Mouse (Mus musculus) hindbrain, embryonic 16.5 days (tissue): ENCODE results near the gene Plac1. TPM values are rescaled to one million over a fixed set of nuclear protein-coding genes. Genes with fewer than 3 reads are reported as not detected.

ENCODE experiments used
- ATAC-seq: fragments of 200-750 bp; cut with Nextera tagmentation; 2 replicates; pipeline ENCODE4 v1.8.0; 2017; ENCODE audit warnings: moderate TSS enrichment, moderate library complexity
- H3K27ac ChIP-seq: fragments of 300-500 bp; sonication (generic); 2 replicates; pipeline ENCODE4 v1.5.1; 2014; ENCODE audit warnings: low read depth, mild to moderate bottlenecking, control low read depth, low read length, moderate library complexity
- H3K27me3 ChIP-seq: fragments of 300-500 bp; sonication (generic); replicated peaks from 2 replicates; pipeline ENCODE4 v1.6.1; 2014; ENCODE audit warnings: low read length; ENCODE audit not compliant: control insufficient read depth, insufficient read depth
- H3K36me3 ChIP-seq: fragments of 300-500 bp; sonication (generic); 2 replicates; pipeline ENCODE4 v1.6.1; 2014; ENCODE audit warnings: mild to moderate bottlenecking, low read length, moderate library complexity, mixed read lengths; ENCODE audit not compliant: control insufficient read depth, insufficient read depth
- H3K4me1 ChIP-seq: fragments of 300-500 bp; sonication (generic); 2 replicates; pipeline ENCODE4 v1.6.1; 2014; ENCODE audit warnings: low read depth, low read length; ENCODE audit not compliant: control insufficient read depth, insufficient read depth
- H3K4me2 ChIP-seq: fragments of 300-500 bp; sonication (generic); 2 replicates; pipeline ENCODE4 v1.6.1; 2014; ENCODE audit warnings: mild to moderate bottlenecking, low read length, control low read depth, moderate library complexity
- H3K4me3 ChIP-seq: fragments of 300-500 bp; sonication (generic); 2 replicates; pipeline ENCODE4 v1.5.1; 2014; ENCODE audit warnings: mild to moderate bottlenecking, low read length, control low read depth, moderate library complexity
- H3K9ac ChIP-seq: fragments of 300-500 bp; sonication (generic); 2 replicates; pipeline ENCODE4 v1.6.1; 2014; ENCODE audit warnings: low read depth, mild to moderate bottlenecking, control low read depth, low read length, moderate library complexity
- H3K9me3 ChIP-seq: fragments of 300-500 bp; sonication (generic); 2 replicates; pipeline ENCODE4 v1.6.1; 2014; ENCODE audit warnings: mild to moderate bottlenecking, low read length, moderate library complexity; ENCODE audit not compliant: control insufficient read depth
- WGBS: fragments of 180-500 bp; shearing (Covaris S2); extraction: QIAGEN DNeasy Blood & Tissue Kit; methylation state at CpG from one replicate; pipeline ENCODE4 v1.1.7; 2014; 5-methylcytosine and 5-hydroxymethylcytosine counted together
- polyA plus RNA-seq: library from polyadenylated mRNA; unstranded; fragments of >200 nt; fragmentation: Nextera tagmentation; extraction: Ambion mirVana; gene quantifications from 2 replicates; pipeline ENCODE4 v1.2.1, GENCODE M21; 2015

Plac1 gene
- polyA plus RNA-seq, 1 experiment from 2014 or later: not detected

GRCm38 (mm10) chrX:53237971-53238370 lies 1.9 kb downstream of the Plac1 start:
- no peaks in the 10 kb centered on the region for H3K9me3 ChIP-seq
- 19% methylated on average over 2 of the region's 2 CpGs for WGBS
- H3K9ac ChIP-seq: no peak overlapping the region
- H3K4me1 ChIP-seq: no peaks in the 10 kb centered on the region
- no peak for ATAC-seq
- no peak overlapping the region for H3K4me3 ChIP-seq
- H3K27me3 ChIP-seq: no peaks in the 10 kb centered on the region
- H3K4me2 ChIP-seq: no peak overlapping the region
- H3K36me3 ChIP-seq: no peaks in the 10 kb centered on the region
- H3K27ac ChIP-seq: no peak overlapping the region

DNA sequence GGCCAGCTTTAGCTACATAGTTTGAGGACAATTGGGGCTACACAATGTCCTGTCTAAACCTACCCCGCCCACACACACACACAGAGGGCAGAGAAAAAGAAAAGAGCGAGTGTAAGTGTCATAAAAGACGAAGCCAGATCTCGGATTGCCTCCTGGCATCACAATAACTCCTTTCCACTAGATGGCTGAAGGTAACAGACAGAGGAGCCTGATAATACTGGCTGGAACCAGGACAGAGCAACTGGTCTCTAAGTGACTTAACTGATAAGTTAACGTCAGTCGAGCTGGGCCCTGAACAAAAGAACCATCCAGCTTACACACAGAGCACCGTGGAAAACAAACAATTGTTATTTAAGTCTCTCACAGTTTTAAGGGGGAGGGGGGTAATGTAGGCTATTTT lies 3.5 kb downstream of the Plac1 start:
- no peaks in the 10 kb centered on the region for H3K36me3 ChIP-seq
- no peak overlapping the region for H3K9ac ChIP-seq
- no peak for ATAC-seq
- no peak overlapping the region for H3K4me3 ChIP-seq
- H3K4me2 ChIP-seq: no peak overlapping the region
- 52% methylated on average over 7 of the region's 7 CpGs for WGBS
- H3K27me3 ChIP-seq: no peaks in the 10 kb centered on the region
- H3K9me3 ChIP-seq: no peaks in the 10 kb centered on the region
- H3K27ac ChIP-seq: no peak overlapping the region
- no peaks in the 10 kb centered on the region for H3K4me1 ChIP-seq

GRCm38 (mm10) chrX:53233689-53234088 lies 6.2 kb downstream of the Plac1 start:
- 47% methylated on average over 4 of the region's 4 CpGs for WGBS
- Histone ChIP-seq H3K4me3 (no peak overlapping the region), H3K9me3 (no peaks in the 10 kb centered on the region), H3K4me2 (no peak overlapping the region), H3K27me3 (no peaks in the 10 kb centered on the region), H3K4me1 (no peaks in the 10 kb centered on the region), H3K27ac (no peak overlapping the region), H3K9ac (no peak overlapping the region), H3K36me3 (no peaks in the 10 kb centered on the region)
- no peak for ATAC-seq

- Histone ChIP-seq H3K27me3 (no peaks in the 10 kb centered on the region), H3K27ac (no peak overlapping the region), H3K36me3 (no peaks in the 10 kb centered on the region), H3K9ac (peak overlapping the region; percentile 47; the same call in 1 of the 2 replicates), H3K4me1 (no peaks in the 10 kb centered on the region), H3K4me2 (peak overlapping the region; percentile 57), H3K9me3 (no peaks in the 10 kb centered on the region), H3K4me3 (peak overlapping the region; percentile 32)
- WGBS: 23% methylated on average over 13 of the region's 13 CpGs
- peak; percentile 56 for ATAC-seq
Measured at GRCm38 (mm10) chrX:53231965-53232364, 7.9 kb downstream of the Plac1 start.

- H3K4me1 ChIP-seq: no peaks in the 10 kb centered on the region
- H3K36me3 ChIP-seq: no peaks in the 10 kb centered on the region
- no peak for ATAC-seq
- 48% methylated on average over 6 of the region's 6 CpGs for WGBS
- no peaks in the 10 kb centered on the region for H3K27me3 ChIP-seq
- no peaks in the 10 kb centered on the region for H3K9me3 ChIP-seq
- no peak overlapping the region for H3K9ac ChIP-seq
- no peak overlapping the region for H3K27ac ChIP-seq
- H3K4me2 ChIP-seq: no peak overlapping the region
- no peak overlapping the region for H3K4me3 ChIP-seq
Measured at GRCm38 (mm10) chrX:53224353-53224944, 15.5 kb downstream of the Plac1 start.

DNA sequence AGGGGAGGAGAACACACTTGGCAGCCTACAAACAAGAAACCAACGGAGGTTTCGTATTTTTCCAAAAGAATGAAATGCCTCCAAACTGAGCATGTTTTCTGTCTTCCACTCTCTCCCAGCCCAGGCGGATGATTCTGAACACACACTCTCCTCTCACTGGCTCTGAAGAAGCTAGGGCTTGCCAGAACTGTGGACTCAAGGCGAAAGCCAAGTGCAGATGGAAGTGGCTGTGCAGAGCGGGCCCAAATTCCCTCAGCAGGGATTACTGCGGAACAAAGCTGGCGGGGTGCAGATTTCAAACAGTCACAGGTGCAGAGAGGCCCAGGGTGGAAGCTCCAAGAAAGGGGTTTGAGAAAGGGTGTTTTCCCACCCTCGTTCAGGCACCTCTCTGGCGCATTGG lies 19.1 kb downstream of the Plac1 start:
- no peak overlapping the region for H3K27ac ChIP-seq
- no peak overlapping the region for H3K4me2 ChIP-seq
- H3K36me3 ChIP-seq: no peaks in the 10 kb centered on the region
- H3K9ac ChIP-seq: no peak overlapping the region
- no peak overlapping the region for H3K4me3 ChIP-seq
- no peaks in the 10 kb centered on the region for H3K4me1 ChIP-seq
- ATAC-seq: no peak
- H3K27me3 ChIP-seq: no peaks in the 10 kb centered on the region
- H3K9me3 ChIP-seq: no peaks in the 10 kb centered on the region
- 68% methylated on average over 9 of the region's 9 CpGs for WGBS

- H3K4me2 ChIP-seq: no peak overlapping the region
- no peak overlapping the region for H3K27ac ChIP-seq
- peak; percentile 38; the same call in 1 of the 2 replicates for ATAC-seq
- no peak overlapping the region for H3K4me3 ChIP-seq
- H3K4me1 ChIP-seq: peaks cover 3% of the 10 kb centered on the region
- WGBS: 64% methylated on average over 7 of the region's 7 CpGs
- no peaks in the 10 kb centered on the region for H3K36me3 ChIP-seq
- H3K27me3 ChIP-seq: no peaks in the 10 kb centered on the region
- H3K9ac ChIP-seq: no peak overlapping the region
- H3K9me3 ChIP-seq: no peaks in the 10 kb centered on the region
Measured at GRCm38 (mm10) chrX:53214557-53215229, 25.2 kb downstream of the Plac1 start.

GRCm38 (mm10) chrX:53213838-53214237 lies 26.1 kb downstream of the Plac1 start:
- Histone ChIP-seq H3K4me1 (peaks cover 3% of the 10 kb centered on the region), H3K4me2 (no peak overlapping the region), H3K27ac (no peak overlapping the region), H3K9me3 (no peaks in the 10 kb centered on the region), H3K4me3 (no peak overlapping the region), H3K36me3 (no peaks in the 10 kb centered on the region), H3K9ac (no peak overlapping the region), H3K27me3 (no peaks in the 10 kb centered on the region)
- ATAC-seq: no peak
- WGBS: 54% methylated on average over 2 of the region's 2 CpGs

- H3K4me1 ChIP-seq: peaks cover 3% of the 10 kb centered on the region
- no peaks in the 10 kb centered on the region for H3K36me3 ChIP-seq
- no peak overlapping the region for H3K4me2 ChIP-seq
- no peak overlapping the region for H3K27ac ChIP-seq
- H3K4me3 ChIP-seq: no peak overlapping the region
- no peak for ATAC-seq
- no peaks in the 10 kb centered on the region for H3K9me3 ChIP-seq
- H3K9ac ChIP-seq: no peak overlapping the region
- H3K27me3 ChIP-seq: no peaks in the 10 kb centered on the region
- 26% methylated on average over 9 of the region's 9 CpGs for WGBS
Measured at GRCm38 (mm10) chrX:53212485-53212884, 27.4 kb downstream of the Plac1 start.
